Mouse (Mus musculus): ENCODE measurements at regions not wholly inside any gene's neighbourhood (a gene's known extent, or its start where the extent isn't known, plus 50 kb on each side); places are given as distances from the start of the nearest gene placed in this dataset.

DNA sequence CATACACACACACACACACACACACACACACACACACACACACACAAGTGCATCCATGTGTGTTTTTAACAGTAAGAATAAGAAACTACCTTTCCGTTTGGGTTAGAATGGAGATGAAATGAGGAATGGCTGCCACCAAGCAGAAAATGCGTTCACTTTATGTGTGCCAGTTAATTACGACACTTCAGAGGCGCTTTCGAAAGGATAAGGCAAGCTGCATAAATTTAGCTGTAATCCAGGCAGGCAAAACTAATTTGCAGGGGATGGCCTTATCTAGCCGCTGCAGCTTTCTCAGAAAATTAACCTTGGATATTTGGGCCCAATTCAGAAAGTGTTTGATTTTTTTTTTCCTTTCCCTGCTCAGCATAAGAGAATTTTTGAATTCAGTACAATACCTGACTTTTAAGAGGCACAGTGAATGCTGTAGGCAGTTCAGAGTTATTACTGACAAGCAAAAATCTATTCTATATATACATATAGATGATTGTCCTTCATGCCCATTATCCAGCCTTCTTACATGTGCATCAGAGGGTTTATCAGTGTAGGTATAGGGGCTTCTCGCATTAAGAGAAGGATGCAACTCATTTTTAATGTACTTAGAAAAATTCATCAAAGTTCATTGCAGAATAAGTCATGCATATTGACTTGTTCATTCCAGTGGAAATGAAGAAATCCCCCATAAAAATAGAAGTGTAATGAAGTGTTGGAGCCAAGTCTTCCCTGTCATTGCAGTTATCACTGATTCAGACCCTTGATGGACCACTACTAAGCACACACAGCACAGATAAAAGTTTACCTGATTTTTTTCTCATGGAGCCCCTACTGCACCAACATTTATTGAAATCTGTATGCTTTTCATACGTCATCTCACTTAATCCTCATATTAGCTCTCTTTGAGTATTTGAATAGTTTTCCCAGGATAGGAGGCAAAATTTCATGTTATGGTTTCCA lies 372.1 kb downstream of the Ndufa4 start:
- no peaks in the 10 kb centered on the region for H3K4me1 ChIP-seq (replicated peaks)
- no peaks in the 10 kb centered on the region for H3K36me3 ChIP-seq
- no peak overlapping the region for H3K4me2 ChIP-seq
- 65% methylated on average over 8 of the region's 8 CpGs for WGBS
- 0 out of 2 replicates have a peak overlapping the region, but pooled peaks have one; percentile 30 for H3K27ac ChIP-seq
- no peak overlapping the region for H3K9ac ChIP-seq
- no peak overlapping the region for H3K4me3 ChIP-seq
- H3K27me3 ChIP-seq: no peaks in the 10 kb centered on the region
- H3K9me3 ChIP-seq: no peaks in the 10 kb centered on the region
- 0 out of 2 replicates have a peak, but pooled peaks have one; percentile 59 for ATAC-seq (ENCODE audit: low FRiP score)

DNA sequence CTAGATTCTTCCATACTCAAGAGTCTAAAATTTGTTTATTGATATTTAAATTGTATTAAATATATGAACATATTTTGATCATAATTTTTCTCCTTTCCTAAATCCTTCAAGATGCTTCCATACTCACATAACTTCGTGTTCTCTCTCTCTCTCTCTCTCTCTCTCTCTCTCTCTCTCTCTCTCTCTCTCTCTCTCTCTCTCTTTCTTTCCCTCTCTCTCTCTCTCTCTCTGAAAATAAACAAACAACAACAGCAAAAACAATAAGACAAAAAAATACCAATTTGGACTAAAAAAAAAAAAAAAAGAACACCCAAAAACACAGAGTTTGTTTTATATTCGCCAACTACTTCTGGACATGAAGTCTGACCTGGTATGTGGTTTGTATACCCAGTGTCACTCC lies 404.2 kb downstream of the Ndufa4 start:
- H3K27me3 ChIP-seq: no peaks in the 10 kb centered on the region
- no peaks in the 10 kb centered on the region for H3K4me1 ChIP-seq (replicated peaks)
- no peaks in the 10 kb centered on the region; the same call in 1 of the 2 replicates for H3K9me3 ChIP-seq
- H3K36me3 ChIP-seq: no peaks in the 10 kb centered on the region
- no peak overlapping the region for H3K4me3 ChIP-seq
- H3K27ac ChIP-seq: no peak overlapping the region
- no peak overlapping the region for H3K4me2 ChIP-seq
- no peak overlapping the region for H3K9ac ChIP-seq
- ATAC-seq (ENCODE audit: low FRiP score): no peak
- WGBS: 87% methylated on average over 2 of the region's 2 CpGs

DNA sequence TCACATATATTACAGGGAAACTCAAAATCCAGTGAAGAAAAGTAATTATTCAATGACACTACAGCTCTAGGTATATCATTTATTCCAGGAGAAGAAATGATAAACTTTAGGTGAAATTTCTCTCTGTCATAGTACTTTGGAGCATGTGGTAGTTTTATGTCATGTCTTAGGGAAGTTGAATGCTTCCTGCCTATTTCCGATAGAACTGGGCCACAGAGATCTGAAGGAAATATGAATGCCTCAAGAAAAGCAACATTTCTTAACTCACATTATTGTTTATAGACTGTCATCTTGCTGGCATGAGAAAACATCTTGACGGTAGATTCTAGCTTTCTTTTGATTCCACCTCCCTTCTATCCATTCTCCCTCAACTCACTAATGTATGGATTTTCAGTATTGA lies 412.9 kb downstream of the Ndufa4 start:
- Histone ChIP-seq H3K27me3 (no peaks in the 10 kb centered on the region), H3K27ac (no peak overlapping the region), H3K9ac (no peak overlapping the region), H3K4me3 (no peak overlapping the region), H3K4me1 (replicated peaks) (no peaks in the 10 kb centered on the region), H3K9me3 (no peaks in the 10 kb centered on the region), H3K36me3 (no peaks in the 10 kb centered on the region), H3K4me2 (no peak overlapping the region)
- ATAC-seq (ENCODE audit: low FRiP score): no peak
- 88% methylated on average over 2 of the region's 2 CpGs for WGBS

DNA sequence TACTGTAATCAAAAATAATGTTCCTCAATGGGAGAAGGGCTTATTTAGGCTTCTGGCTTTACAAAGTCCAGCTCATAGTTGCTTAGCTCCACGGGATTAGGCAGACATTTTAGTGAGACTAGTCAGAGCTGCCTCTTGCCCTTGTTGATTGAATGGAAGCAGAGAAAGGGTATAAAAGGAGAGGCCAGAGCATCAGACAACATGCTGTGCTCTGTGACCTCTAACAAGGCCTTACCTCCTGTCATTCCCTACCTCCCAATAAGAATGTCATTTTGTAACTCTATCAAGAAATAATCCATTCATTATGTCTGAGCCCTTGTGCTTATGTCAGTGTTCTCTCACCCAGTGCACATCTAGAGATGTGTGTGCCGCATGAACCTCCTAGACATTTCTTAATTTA lies 430.3 kb downstream of the Ndufa4 start:
- Histone ChIP-seq H3K4me2 (no peak overlapping the region), H3K4me3 (no peak overlapping the region), H3K27me3 (no peaks in the 10 kb centered on the region), H3K4me1 (replicated peaks) (no peaks in the 10 kb centered on the region), H3K27ac (no peak overlapping the region), H3K9ac (no peak overlapping the region), H3K36me3 (no peaks in the 10 kb centered on the region), H3K9me3 (no peaks in the 10 kb centered on the region)
- no peak for ATAC-seq (ENCODE audit: low FRiP score)
- 32% methylated on average over 2 of the region's 2 CpGs for WGBS
